Mouse (Mus musculus): ENCODE measurements around the gene Bola1. TPM values are rescaled to one million over a fixed set of nuclear protein-coding genes. Genes with fewer than 3 reads are reported as not detected.

Gene Bola1
- total and polyA plus RNA-seq, 2 experiments: 44.0 to 68.7 TPM

DNA sequence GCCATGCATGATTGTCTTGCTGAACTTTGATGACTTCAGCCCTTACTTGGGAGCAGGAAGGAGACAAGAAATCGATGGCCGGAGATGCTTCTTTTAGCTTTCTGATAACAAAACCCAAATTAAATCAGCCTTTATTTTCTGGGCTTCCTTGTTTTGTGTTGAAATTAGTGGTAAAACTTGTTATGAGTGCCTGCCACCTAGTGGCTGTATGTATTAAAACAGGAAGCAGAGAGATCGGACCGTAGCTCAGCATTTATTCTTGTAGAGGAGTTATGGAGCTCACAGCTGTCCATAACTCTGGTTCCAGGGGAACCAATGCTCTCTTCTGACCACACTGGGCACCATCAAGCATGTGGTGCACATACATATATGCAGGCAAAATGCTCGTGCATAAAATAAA, 71.6 kb downstream of the Bola1 start:
- H3K9ac ChIP-seq (ENCODE audit: low read depth, low read length): no peak overlapping the region
- no peak overlapping the region for H3K27ac ChIP-seq (replicated peaks; ENCODE audit: insufficient read depth, low read depth, low read length)
- TF ChIP-seq POLR2A (IDR thresholded peaks at IDR 0.05; ENCODE audit: extremely low read depth, insufficient read depth, low read length) (no peak), CTCF (IDR thresholded peaks at IDR 0.05; ENCODE audit: low read depth, low read length) (peak; percentile 46)
- DNase-seq (ENCODE audit: extremely low read depth, low read depth, low spot score): peak; percentile 56
- no peak overlapping the region for H3K4me3 ChIP-seq (ENCODE audit: insufficient read depth, low read depth, low read length)
- H3K27me3 ChIP-seq (ENCODE audit: control insufficient read depth, insufficient read depth, low read length): no peaks in the 10 kb centered on the region
- no peaks in the 10 kb centered on the region; the same call in 1 of the 2 replicates for H3K4me1 ChIP-seq (ENCODE audit: control insufficient read depth, insufficient read depth, low read length)
- peaks cover 27% of the 10 kb centered on the region for H3K36me3 ChIP-seq (ENCODE audit: control insufficient read depth, insufficient read depth, low read length)
- WGBS: 11% methylated on average over 5 of the region's 5 CpGs
- H3K79me2 ChIP-seq (ENCODE audit: control insufficient read depth, insufficient read depth, low read length): no peaks in the 10 kb centered on the region; the same call in 1 of the 2 replicates

Other genes starting within 250 kb of the Bola1 start
- 5.2 and 6.8 TPM in 2 replicates for gene Plekho1, start 223.7 kb downstream of the Bola1 start, total RNA-seq (2014; rRNA removed)
- 4.6 and 8.0 TPM in 2 replicates for gene Plekho1, start 223.7 kb downstream of the Bola1 start, polyA plus RNA-seq (2012; rRNA removed)
- 8.9 and 10.7 TPM in 2 replicates for gene Vps45, start 161.2 kb downstream of the Bola1 start, total RNA-seq (2014; rRNA removed)
- gene Vps45, start 161.2 kb downstream of the Bola1 start, polyA plus RNA-seq (2012; rRNA removed): 2.1 and 2.4 TPM in 2 replicates
- gene Otud7b, start 115.2 kb downstream of the Bola1 start, total RNA-seq (2014; rRNA removed): 8.9 and 11.9 TPM in 2 replicates
- 5.9 and 6.8 TPM in 2 replicates for gene Otud7b, start 115.2 kb downstream of the Bola1 start, polyA plus RNA-seq (2012; rRNA removed)
- gene Mtmr11, start 57.7 kb downstream of the Bola1 start, total RNA-seq (2014; rRNA removed): 1.2 and 1.4 TPM in 2 replicates
- gene Mtmr11, start 57.7 kb downstream of the Bola1 start, polyA plus RNA-seq (2012; rRNA removed): 1.1 and 2.8 TPM in 2 replicates
- 2.7 and 5.2 TPM in 2 replicates for gene Sf3b4, start 47.4 kb downstream of the Bola1 start, total RNA-seq (2014; rRNA removed)
- gene Sf3b4, start 47.4 kb downstream of the Bola1 start, polyA plus RNA-seq (2012; rRNA removed): 23.5 and 29.7 TPM in 2 replicates
- under 0.01 and 0.07 TPM in 2 replicates for gene Sv2a, start 38.6 kb downstream of the Bola1 start, total RNA-seq (2014; rRNA removed)
- gene Sv2a, start 38.6 kb downstream of the Bola1 start, polyA plus RNA-seq (2012; rRNA removed): 0.04 and 0.66 TPM in 2 replicates
- gene Hist2h2ab, start 156 bp upstream of the Bola1 start, total RNA-seq (2014; rRNA removed): 8.9 TPM in 2 replicates
- gene Hist2h2ab, start 156 bp upstream of the Bola1 start, polyA plus RNA-seq (2012; rRNA removed): 0.81 TPM in 1 of 2 replicates, not detected in the other
- 99.7 and 113 TPM in 2 replicates for gene Hist2h2ac, start 1.2 kb upstream of the Bola1 start, total RNA-seq (2014; rRNA removed)
- 1.6 and 2.9 TPM in 2 replicates for gene Hist2h2ac, start 1.2 kb upstream of the Bola1 start, polyA plus RNA-seq (2012; rRNA removed)
- gene Hist2h2be, start 1.4 kb upstream of the Bola1 start, total RNA-seq (2014; rRNA removed): 2.9 TPM in 2 replicates
- gene Hist2h2be, start 1.4 kb upstream of the Bola1 start, polyA plus RNA-seq (2012; rRNA removed): 1.4 and 1.9 TPM in 2 replicates
- gene Hist2h3c2, start 19.4 kb upstream of the Bola1 start, total RNA-seq (2014; rRNA removed): 3.5 and 8.3 TPM in 2 replicates
- gene Hist2h3c2, start 19.4 kb upstream of the Bola1 start, polyA plus RNA-seq (2012; rRNA removed): 8.6 and 22.4 TPM in 2 replicates
- gene Hist2h2aa2, start 20.6 kb upstream of the Bola1 start, total RNA-seq (2014; rRNA removed): 663 and 777 TPM in 2 replicates
- gene Hist2h2aa2, start 20.6 kb upstream of the Bola1 start, polyA plus RNA-seq (2012; rRNA removed): 385 and 570 TPM in 2 replicates
- gene Hist2h2aa1, start 25.8 kb upstream of the Bola1 start, total RNA-seq (2014; rRNA removed): 230 and 263 TPM in 2 replicates
- 428 and 563 TPM in 2 replicates for gene Hist2h2aa1, start 25.8 kb upstream of the Bola1 start, polyA plus RNA-seq (2012; rRNA removed)
- gene Hist2h3c1, start 27.0 kb upstream of the Bola1 start, total RNA-seq (2014; rRNA removed): not detected in 2 replicates
- not detected in 2 replicates for gene Hist2h3c1, start 27.0 kb upstream of the Bola1 start, polyA plus RNA-seq (2012; rRNA removed)
- 6.0 and 6.6 TPM in 2 replicates for gene Hist2h4, start 43.6 kb upstream of the Bola1 start, total RNA-seq (2014; rRNA removed)
- 0.75 and 1.5 TPM in 2 replicates for gene Hist2h4, start 43.6 kb upstream of the Bola1 start, polyA plus RNA-seq (2012; rRNA removed)
- 29.2 and 49.8 TPM in 2 replicates for gene Hist2h3b, start 48.9 kb upstream of the Bola1 start, total RNA-seq (2014; rRNA removed)
- 5.7 and 5.8 TPM in 2 replicates for gene Hist2h3b, start 48.9 kb upstream of the Bola1 start, polyA plus RNA-seq (2012; rRNA removed)
- 30.4 and 30.7 TPM in 2 replicates for gene Hist2h2bb, start 50.0 kb upstream of the Bola1 start, total RNA-seq (2014; rRNA removed)
- gene Hist2h2bb, start 50.0 kb upstream of the Bola1 start, polyA plus RNA-seq (2012; rRNA removed): not detected in 2 replicates
- 3.2 and 3.7 TPM in 2 replicates for gene Fcgr1, start 74.3 kb upstream of the Bola1 start, total RNA-seq (2014; rRNA removed)
- gene Fcgr1, start 74.3 kb upstream of the Bola1 start, polyA plus RNA-seq (2012; rRNA removed): 0.97 and 2.2 TPM in 2 replicates
- not detected in 2 replicates for gene BC107364, start 232.6 kb upstream of the Bola1 start, total RNA-seq (2014; rRNA removed)
- gene BC107364, start 232.6 kb upstream of the Bola1 start, polyA plus RNA-seq (2012; rRNA removed): not detected in 2 replicates